Mouse (Mus musculus) liver, embryonic 11.5 days (tissue): ENCODE data around the gene Fam53a. TPM values are rescaled to one million over a fixed set of nuclear protein-coding genes. Genes with fewer than 3 reads are reported as not detected.

ENCODE experiments used
- ATAC-seq: fragments of 200-750 bp; cut with Nextera tagmentation; replicated peaks from 2 replicates; pipeline ENCODE4 v1.8.0; 2017; ENCODE audit warnings: moderate number of reproducible peaks, mild to moderate bottlenecking, moderate TSS enrichment, moderate library complexity; ENCODE audit not compliant: low FRiP score
- DNase-seq: peaks from one replicate; pipeline ENCODE4 v3.0.0-alpha.2; 2017; ENCODE audit warnings: low spot score
- H3K27ac ChIP-seq: fragments of 300-500 bp; sonication (generic); 2 replicates; pipeline ENCODE4 v1.5.1; 2014; ENCODE audit warnings: mild to moderate bottlenecking, low read depth, low read length, control low read depth
- H3K27me3 ChIP-seq: fragments of 300-500 bp; sonication (generic); replicated peaks from 2 replicates; pipeline ENCODE4 v1.6.1; 2014; ENCODE audit warnings: low read length, mixed read lengths; ENCODE audit not compliant: control insufficient read depth, insufficient read depth
- H3K36me3 ChIP-seq: fragments of 300-500 bp; sonication (generic); 2 replicates; pipeline ENCODE4 v1.6.1; 2014; ENCODE audit warnings: mild to moderate bottlenecking, low read length, moderate library complexity, mixed read lengths; ENCODE audit not compliant: control insufficient read depth, insufficient read depth
- H3K4me1 ChIP-seq: fragments of 300-500 bp; sonication (generic); replicated peaks from 2 replicates; pipeline ENCODE4 v1.6.1; 2014; ENCODE audit warnings: low read length, mixed read lengths; ENCODE audit not compliant: control insufficient read depth, insufficient read depth
- H3K4me2 ChIP-seq: fragments of 300-500 bp; sonication (generic); 2 replicates; pipeline ENCODE4 v1.6.1; 2014; ENCODE audit warnings: mild to moderate bottlenecking, control low read depth, moderate library complexity
- H3K4me3 ChIP-seq: fragments of 300-500 bp; sonication (generic); 2 replicates; pipeline ENCODE4 v1.5.1; 2014; ENCODE audit warnings: low read depth, low read length, control low read depth
- H3K9ac ChIP-seq: fragments of 300-500 bp; sonication (generic); 2 replicates; pipeline ENCODE4 v1.6.1; 2014; ENCODE audit warnings: low read depth, low read length, control low read depth
- H3K9me3 ChIP-seq: fragments of 300-500 bp; sonication (generic); 2 replicates; pipeline ENCODE4 v1.6.1; 2016; ENCODE audit warnings: low read length, inconsistent platforms, mixed read lengths; ENCODE audit not compliant: control insufficient read depth
- WGBS: fragments of 180-500 bp; shearing (Covaris S2); extraction: QIAGEN DNeasy Blood & Tissue Kit; methylation state at CpG from one replicate; pipeline ENCODE4 v1.1.7; 2014; 5-methylcytosine and 5-hydroxymethylcytosine counted together
- polyA plus RNA-seq: library from polyadenylated mRNA; unstranded; fragments of >200 nt; fragmentation: Nextera tagmentation; extraction: Ambion mirVana; gene quantifications from 2 replicates; pipeline ENCODE4 v1.2.1, GENCODE M21; 2014

Fam53a gene
- 62.5 and 63.6 TPM in 2 replicates for polyA plus RNA-seq

GRCm38 (mm10) chr5:33629301-33629987 is at the start of gene Fam53a, which contains the start of gene Gm9903:
TSS of gene Fam53a (minus strand) at chr5:33629635.
TSS of gene Gm9903 (plus strand) at chr5:33629925.
- Histone ChIP-seq H3K27me3 (no peaks in the 10 kb centered on the region), H3K4me3 (peak within 1 kb of the TSS; percentile 92), H3K4me2 (peak within 1 kb of the TSS; percentile 85), H3K9ac (peak within 1 kb of the TSS; percentile 91), H3K4me1 (peaks cover 18% of the 10 kb centered on the region), H3K36me3 (no peaks in the 10 kb centered on the region), H3K27ac (peak within 1 kb of the TSS; percentile 93), H3K9me3 (no peaks in the 10 kb centered on the region)
- ATAC-seq (peak; percentile 92), DNase-seq (peak; percentile 100)
- WGBS = under 1% methylated on average over 98 of the region's 99 CpGs

- WGBS = 87% methylated on average over 5 of the region's 5 CpGs
- ATAC-seq (no peak), DNase-seq (no peak)
- Histone ChIP-seq H3K4me3 (no peak overlapping the region), H3K4me2 (no peak overlapping the region), H3K9me3 (no peaks in the 10 kb centered on the region), H3K27me3 (no peaks in the 10 kb centered on the region), H3K27ac (no peak overlapping the region), H3K9ac (no peak overlapping the region), H3K4me1 (peaks cover 19% of the 10 kb centered on the region), H3K36me3 (peaks cover 1% of the 10 kb centered on the region; the same call in 1 of the 2 replicates)
Observed at GRCm38 (mm10) chr5:33678244-33678643, 48.8 kb upstream of the Fam53a start.

DNA sequence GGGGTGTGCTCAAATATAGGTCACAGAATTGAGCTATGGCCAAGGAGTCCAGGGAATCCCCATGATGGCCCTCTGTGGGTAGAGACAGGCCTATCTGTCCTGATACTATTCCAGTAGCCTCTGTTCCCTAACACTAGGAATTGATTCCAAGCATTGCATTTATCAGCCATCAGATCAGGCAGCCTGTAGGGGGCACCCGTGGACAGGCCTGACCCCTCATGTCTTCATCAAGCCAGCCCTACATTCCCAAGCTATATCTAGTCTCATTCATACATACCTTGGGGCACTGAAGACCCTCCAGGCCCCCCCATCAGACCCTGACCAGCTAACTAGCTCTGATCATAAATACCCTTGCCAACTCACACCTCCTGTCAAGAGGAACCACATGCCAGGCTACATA is 46.5 kb upstream of the Fam53a start:
- no peaks in the 10 kb centered on the region for H3K9me3 ChIP-seq
- DNase-seq (peak; percentile 62), ATAC-seq (0 out of 2 replicates have a peak, but pooled peaks have one; percentile 23)

GRCm38 (mm10) chr5:33674439-33674838 is 45.0 kb upstream of the Fam53a start:
- WGBS = 88% methylated on average over 3 of the region's 3 CpGs
- Histone ChIP-seq H3K27me3 (no peaks in the 10 kb centered on the region), H3K4me3 (no peak overlapping the region), H3K9me3 (no peaks in the 10 kb centered on the region), H3K4me2 (no peak overlapping the region), H3K9ac (no peak overlapping the region), H3K4me1 (no peaks in the 10 kb centered on the region), H3K27ac (no peak overlapping the region), H3K36me3 (peaks cover 30% of the 10 kb centered on the region)
- no peak for ATAC-seq
- DNase-seq = no peak

More for the DNA sequence above, 46.5 kb upstream of the Fam53a start:
- Histone ChIP-seq H3K4me3 (no peak overlapping the region), H3K27ac (no peak overlapping the region), H3K27me3 (no peaks in the 10 kb centered on the region), H3K4me1 (peaks cover 6% of the 10 kb centered on the region), H3K4me2 (no peak overlapping the region), H3K9ac (no peak overlapping the region), H3K36me3 (peaks cover 15% of the 10 kb centered on the region)
- 3% methylated on average over 1 of the region's 1 CpGs for WGBS

- H3K9me3 ChIP-seq = no peaks in the 10 kb centered on the region
- H3K36me3 ChIP-seq = peaks cover 54% of the 10 kb centered on the region
- H3K4me1 ChIP-seq = no peaks in the 10 kb centered on the region
- DNase-seq (no peak), ATAC-seq (no peak)
- no peaks in the 10 kb centered on the region for H3K27me3 ChIP-seq
- H3K4me2 ChIP-seq = no peak overlapping the region
- no peak overlapping the region for H3K9ac ChIP-seq
- no peak overlapping the region for H3K27ac ChIP-seq
- 36% methylated on average over 5 of the region's 5 CpGs for WGBS
- H3K4me3 ChIP-seq = no peak overlapping the region
Observed at GRCm38 (mm10) chr5:33671659-33672058, 42.2 kb upstream of the Fam53a start.

DNA sequence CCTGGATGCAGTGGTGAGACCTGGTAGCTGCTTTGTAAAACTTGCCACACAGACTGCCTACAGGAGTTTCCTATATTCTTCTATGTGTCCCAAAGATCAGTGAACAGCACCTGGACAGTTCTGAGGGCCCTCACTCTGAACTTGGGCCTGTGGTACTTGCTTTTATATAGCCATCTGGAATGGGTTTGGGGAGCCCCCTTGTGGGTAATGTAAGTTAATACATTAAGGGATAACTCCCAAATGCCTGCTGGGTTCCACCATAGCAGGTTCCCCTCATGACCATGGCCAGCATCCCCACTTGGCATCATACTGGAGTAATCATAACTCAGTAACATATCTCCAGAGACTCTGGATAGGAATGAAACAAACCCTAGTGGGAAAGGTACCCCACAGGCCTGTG is 38.8 kb upstream of the Fam53a start:
- no peaks in the 10 kb centered on the region for H3K27me3 ChIP-seq
- no peak overlapping the region for H3K27ac ChIP-seq
- no peak for ATAC-seq
- peaks cover 69% of the 10 kb centered on the region for H3K36me3 ChIP-seq
- H3K9ac ChIP-seq = no peak overlapping the region
- no peak for DNase-seq
- H3K4me1 ChIP-seq = no peaks in the 10 kb centered on the region
- no peaks in the 10 kb centered on the region for H3K9me3 ChIP-seq
- H3K4me2 ChIP-seq = no peak overlapping the region
- no peak overlapping the region for H3K4me3 ChIP-seq

DNA sequence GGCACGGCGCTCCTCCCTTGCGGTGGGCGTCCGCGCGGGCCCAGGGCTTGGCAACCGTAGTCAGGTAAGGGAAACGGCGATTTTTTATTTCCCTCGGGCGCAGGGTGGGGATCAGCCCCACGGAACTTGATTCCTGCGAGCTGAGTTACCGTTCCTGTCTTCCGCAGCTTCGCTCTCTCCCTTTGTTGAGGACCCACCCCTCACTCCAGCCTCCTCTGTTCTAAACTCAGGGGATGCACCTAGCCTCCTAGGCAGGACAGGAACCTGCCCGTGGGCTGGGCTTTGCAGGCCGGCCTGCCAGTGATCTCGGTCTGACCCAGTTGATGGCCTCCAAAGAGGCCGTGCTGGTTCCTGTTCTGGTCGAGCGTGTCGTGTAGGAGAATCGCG is 29.2 kb upstream of the Fam53a start:
- ATAC-seq (peak; percentile 22), DNase-seq (no peak)
- Histone ChIP-seq H3K27ac (peak overlapping the region; percentile 92), H3K4me1 (peaks cover 15% of the 10 kb centered on the region), H3K4me3 (peak overlapping the region; percentile 87), H3K27me3 (no peaks in the 10 kb centered on the region), H3K4me2 (peak overlapping the region; percentile 91), H3K36me3 (peaks cover 22% of the 10 kb centered on the region), H3K9ac (peak overlapping the region; percentile 92), H3K9me3 (no peaks in the 10 kb centered on the region)
- under 1% methylated on average over 26 of the region's 26 CpGs for WGBS

DNA sequence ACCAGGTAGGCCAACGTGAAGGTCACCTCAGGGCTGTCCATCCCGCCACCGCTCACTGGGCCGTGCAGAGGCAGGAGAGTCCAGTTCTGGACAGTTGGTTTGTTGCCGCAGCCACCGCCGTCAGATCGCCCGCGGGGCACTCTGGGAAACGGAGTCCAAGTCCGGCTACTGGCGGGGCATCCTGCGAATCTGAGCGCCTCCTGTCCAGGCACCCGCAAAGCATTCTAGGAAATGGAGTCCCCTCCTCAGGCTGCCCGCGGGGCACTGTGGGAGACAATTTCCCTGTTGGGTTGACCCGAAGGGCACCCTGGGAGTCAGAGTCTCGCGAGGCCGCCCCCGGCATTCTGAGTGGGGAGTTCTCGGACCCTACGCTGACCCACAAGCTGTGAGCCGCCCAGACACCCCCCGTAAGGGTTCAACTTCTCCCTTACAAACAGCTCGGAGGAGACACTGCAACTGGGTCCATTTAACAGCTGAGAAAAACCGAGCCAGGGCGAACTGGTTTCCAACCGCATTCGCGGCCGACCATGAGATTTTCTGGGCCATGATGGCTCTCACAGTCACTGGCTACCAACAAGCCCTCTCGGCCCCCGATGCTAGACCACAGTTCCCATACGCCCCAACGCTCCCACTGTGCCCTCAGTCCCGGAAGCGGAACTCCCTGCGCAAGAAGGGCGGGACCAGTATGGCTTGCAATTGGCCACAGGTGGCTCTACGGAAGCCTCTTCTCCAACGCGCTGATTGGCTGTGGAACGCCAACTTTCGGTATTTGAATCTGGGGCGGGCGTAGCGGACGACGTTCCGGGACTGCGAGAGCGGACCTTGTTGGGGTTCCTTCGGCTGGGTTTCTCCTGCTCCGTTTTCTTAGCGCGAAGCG is 28.6 kb upstream of the Fam53a start, which contains the start of the genes Tacc3 and Tmem129:
Tacc3 (plus strand) TSS at position 342 of the 877 bp plus-strand sequence.
Tmem129 (minus strand) TSS at position 630 of the 877 bp plus-strand sequence.
- Histone ChIP-seq H3K4me1 (peaks cover 18% of the 10 kb centered on the region), H3K27ac (peak within 1 kb of the TSS; percentile 92), H3K36me3 (peaks cover 19% of the 10 kb centered on the region), H3K9me3 (no peaks in the 10 kb centered on the region), H3K9ac (peak within 1 kb of the TSS; percentile 92), H3K27me3 (no peaks in the 10 kb centered on the region), H3K4me3 (peak within 1 kb of the TSS; percentile 87), H3K4me2 (peak within 1 kb of the TSS; percentile 92)
- peak; percentile 98 for DNase-seq
- ATAC-seq = peak; percentile 94
- under 1% methylated on average over 60 of the region's 60 CpGs for WGBS
